Mouse (Mus musculus) kidney, postnatal 10 days (tissue): Measurements from ENCODE around the gene Zfp787.
"Not testable (repeated sequence)": the region's sequence is repeated elsewhere in the genome, so short reads cannot be mapped to it uniquely, and the experiment has no call there.

ENCODE experiments used
- DNase-seq: peaks from one replicate; pipeline ENCODE4 v3.0.0; 2021; ENCODE audit warnings: mixed read lengths

Zfp787 gene

GRCm38 (mm10) chr7:6161541-6161940 is 5.7 kb upstream of the Zfp787 start:
- no peak for DNase-seq

GRCm38 (mm10) chr7:6159604-6160003 is 3.8 kb upstream of the Zfp787 start:
- no peak for DNase-seq

- no peak for DNase-seq
Measured at GRCm38 (mm10) chr7:6157479-6157878, 1.7 kb upstream of the Zfp787 start.

GRCm38 (mm10) chr7:6156901-6157472 is 1.2 kb upstream of the Zfp787 start:
- no peak for DNase-seq

DNA sequence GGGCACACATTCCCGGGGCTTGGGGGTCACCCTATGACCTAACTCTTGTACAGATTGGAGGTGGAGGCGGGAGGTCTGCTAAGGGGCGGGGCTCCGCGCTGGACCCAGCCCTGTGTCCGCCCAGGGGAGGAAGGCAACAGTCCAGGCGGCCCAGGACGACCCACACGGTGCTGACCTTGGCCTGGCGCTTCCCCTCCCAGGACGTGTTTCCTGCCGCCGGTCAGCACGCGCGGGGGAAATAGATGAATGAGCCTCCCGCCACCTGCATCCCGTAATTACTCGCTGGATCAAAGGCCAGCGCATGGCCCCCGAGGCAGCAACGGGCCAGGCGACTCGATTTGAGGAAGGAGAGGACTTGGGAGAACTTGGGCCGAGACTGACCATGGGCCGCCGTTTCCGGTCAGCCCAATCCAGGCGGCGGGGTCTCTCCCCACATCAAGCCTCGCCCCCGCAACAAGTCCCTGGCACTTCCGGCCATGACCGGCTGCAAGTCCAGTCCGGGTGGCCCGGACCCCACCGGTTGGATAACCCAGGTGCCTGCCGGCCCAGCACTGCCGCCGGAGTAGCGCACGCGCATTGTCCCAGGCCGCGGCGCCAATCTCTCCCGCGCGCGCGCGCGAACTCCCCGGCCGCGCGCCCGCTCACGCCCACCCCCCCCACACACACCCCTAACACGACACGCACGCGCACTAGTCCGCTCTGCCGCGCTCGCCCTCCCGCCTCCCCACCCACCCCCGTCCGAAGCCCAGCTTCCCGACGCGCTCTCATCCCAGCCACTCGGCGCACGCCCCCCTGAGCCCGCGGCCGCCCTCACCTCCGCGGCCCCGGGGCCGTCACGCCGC is 545 bp downstream of the Zfp787 start:
- peak; percentile 92 for DNase-seq

- DNase-seq: no peak
Measured at GRCm38 (mm10) chr7:6154164-6154563, 1.6 kb downstream of the Zfp787 start.

DNA sequence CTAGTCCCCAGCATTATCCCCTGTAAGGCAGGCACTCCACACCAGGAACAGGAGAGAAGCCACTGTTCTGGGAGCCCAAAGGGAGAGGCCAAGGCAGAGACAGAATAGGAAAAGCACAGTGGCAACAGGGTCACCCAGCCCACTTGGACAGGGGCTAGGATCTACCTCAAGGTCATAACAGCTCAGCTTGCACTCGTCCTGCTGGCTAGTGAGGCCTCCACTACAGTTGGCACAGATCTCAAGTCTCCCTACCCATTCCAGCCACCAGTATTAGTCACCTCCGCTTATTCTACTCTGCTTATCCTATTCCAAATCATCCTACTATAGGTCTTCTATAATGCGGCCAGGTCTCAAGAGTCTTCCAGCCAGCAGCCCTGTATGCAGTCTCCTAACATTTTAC is 2.7 kb downstream of the Zfp787 start:
- DNase-seq: no peak

DNA sequence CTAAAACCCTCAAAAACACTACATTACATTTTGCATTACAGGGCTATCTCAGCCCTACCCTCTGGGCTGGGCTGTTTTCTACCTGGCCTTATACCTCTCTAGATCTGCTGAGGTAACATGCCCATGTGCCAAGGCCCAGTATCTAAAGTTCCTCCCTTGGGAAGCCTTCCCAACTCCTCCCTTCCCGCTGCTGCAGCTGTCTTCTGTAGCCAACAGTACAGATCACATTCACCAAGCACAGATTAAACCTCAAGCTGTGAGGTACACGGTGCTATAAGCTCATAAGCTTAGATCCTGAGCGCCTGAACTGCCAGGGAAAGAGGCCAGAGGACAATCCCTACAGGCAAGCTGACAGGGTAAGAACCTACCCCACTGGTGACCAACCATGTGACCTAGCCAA is 3.8 kb downstream of the Zfp787 start:
- no peak for DNase-seq

DNA sequence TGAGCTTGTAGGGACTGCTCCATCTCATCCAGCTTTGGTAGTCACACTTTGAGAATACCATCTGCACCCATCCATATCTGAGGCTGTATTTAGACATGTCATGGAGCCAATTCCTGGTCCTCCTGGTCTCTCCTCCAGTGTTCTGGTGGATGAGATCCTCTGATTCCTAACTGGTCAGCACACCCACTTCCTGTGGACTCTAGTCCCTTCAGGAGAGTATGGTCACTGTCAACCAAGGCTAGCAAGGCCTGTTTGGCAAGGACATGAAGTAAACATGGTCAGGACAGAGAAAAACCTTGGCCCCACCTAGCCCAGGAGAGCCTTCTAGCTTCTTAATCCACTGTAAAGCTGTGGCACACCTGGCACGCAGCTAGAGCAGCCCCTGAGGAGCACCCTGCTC is 4.5 kb downstream of the Zfp787 start:
- no peak for DNase-seq

GRCm38 (mm10) chr7:6147688-6148087 is 8.1 kb downstream of the Zfp787 start:
- DNase-seq: no peak

GRCm38 (mm10) chr7:6146982-6147325 is 8.8 kb downstream of the Zfp787 start:
- DNase-seq: no peak

GRCm38 (mm10) chr7:6146194-6146981 is 9.4 kb downstream of the Zfp787 start:
- DNase-seq: peak; percentile 46

DNA sequence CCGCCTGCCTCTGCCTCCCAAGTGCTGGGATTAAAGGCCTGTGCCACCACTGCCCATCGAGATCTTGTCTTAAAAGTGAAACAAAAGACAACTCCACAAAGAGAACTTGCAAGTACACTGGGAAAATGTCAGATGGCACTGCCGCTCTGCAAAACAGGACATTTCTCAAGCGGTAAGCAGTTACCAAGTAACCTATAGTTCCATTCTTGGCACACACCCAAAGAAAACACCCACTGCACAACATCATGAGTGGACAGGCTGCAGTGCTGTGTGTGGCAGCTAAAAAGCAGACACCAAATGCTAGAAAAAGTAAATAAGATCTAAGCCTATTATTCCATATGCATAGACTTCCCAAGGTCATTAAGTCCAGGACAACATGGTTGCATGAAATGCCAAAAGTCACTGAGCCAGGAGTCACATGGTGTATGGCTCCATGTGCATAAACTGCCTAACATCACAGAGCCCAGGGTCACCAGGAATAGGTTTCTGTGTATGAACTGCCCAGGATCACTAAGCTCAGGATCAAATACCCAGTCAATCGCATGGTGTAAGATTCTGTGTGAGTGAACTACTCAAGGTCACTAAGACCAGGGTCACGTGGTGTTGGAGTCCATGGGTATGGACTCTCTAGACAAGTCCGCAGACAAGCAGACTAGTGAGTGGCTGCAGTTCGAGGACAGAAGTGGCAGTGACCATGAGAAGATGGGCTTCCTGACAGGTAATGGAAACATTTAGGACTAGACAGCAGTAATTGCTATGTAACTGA is 10.2 kb downstream of the Zfp787 start:
- no peak for DNase-seq

- no peak for DNase-seq
Measured at GRCm38 (mm10) chr7:6143991-6144531, 11.7 kb downstream of the Zfp787 start.

GRCm38 (mm10) chr7:6139295-6139694 is 16.5 kb downstream of the Zfp787 start:
- DNase-seq: no peak

- no peak for DNase-seq
Measured at GRCm38 (mm10) chr7:6136497-6136896, 19.3 kb downstream of the Zfp787 start.

DNA sequence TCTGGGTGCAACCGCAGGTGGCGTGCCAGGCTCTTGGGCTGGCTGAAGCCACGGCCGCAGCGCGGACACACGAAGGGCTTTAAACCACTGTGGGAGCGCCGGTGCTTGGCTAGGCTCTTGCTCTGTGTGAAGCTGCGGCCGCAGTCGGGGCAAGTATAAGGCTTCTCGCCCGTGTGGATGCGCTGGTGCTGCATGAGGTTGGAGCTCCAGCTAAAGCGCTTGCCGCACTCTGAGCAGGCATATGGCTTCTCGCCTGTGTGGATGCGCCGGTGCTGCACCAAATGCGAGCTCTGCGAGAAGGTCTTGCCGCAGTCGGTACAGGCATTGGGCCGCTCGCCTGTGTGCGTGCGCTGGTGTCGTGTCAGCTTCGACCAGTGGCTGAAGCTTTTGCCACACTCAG is 23.2 kb downstream of the Zfp787 start:
- DNase-seq: no peak

GRCm38 (mm10) chr7:6130346-6130745 is 25.5 kb downstream of the Zfp787 start:
- DNase-seq: no peak

GRCm38 (mm10) chr7:6126690-6127448 is 28.9 kb downstream of the Zfp787 start:
- DNase-seq: peak; percentile 89

- not testable (repeated sequence) for DNase-seq
Measured at GRCm38 (mm10) chr7:6121128-6121527, 34.7 kb downstream of the Zfp787 start.

DNA sequence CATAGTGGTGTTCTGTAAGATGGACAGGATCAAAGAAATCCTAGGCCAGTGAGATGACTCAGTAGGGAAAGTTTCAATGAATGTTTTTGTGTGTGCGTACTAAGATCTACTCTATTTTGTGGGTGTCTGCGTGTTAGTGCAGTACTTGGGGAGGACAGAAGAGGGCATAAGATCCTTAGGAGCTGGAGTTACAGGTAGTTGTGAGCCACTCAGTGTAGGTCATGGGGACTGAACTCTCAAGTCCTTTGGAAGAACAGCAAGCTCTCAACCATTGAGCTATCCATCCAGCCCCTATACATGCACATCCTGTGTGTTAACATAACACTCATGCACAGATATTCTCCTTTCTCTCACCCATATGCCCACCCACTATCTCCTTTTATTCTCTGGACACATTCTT is 35.7 kb downstream of the Zfp787 start:
- not testable (repeated sequence) for DNase-seq

DNA sequence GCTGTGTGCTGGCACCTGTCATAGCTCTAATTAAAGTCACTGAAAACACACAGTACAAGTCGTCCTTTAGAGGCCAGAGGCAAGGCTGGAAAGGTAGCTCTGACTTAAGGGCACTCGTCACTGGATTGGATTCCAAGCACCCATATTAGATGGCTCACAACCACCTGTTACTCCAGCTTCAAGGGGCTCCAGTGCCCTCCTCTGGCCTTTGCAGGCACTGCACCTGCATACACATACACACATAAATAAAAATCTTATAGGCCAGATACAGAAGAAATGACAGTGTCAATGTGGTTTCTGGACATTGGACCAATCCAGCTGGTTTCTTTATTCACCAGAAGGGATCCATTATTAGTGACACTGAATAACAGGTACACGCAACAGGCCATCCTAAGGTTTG is 36.3 kb downstream of the Zfp787 start:
- DNase-seq: no peak
